Mouse (Mus musculus) embryonic fibroblast, embryonic 13.5 days (primary cell): ENCODE data around the gene Alkbh2. TPM values are rescaled to one million over a fixed set of nuclear protein-coding genes. Genes with fewer than 3 reads are reported as not detected.

ENCODE experiments used
- H3K27ac ChIP-seq: 2 replicates; pipeline ENCODE4 v1.5.1; 2012; ENCODE audit warnings: low read length, control low read depth, inconsistent platforms; ENCODE audit not compliant: insufficient read depth
- H3K4me1 ChIP-seq: 2 replicates; pipeline ENCODE4 v1.6.1; 2011; ENCODE audit warnings: low read length; ENCODE audit not compliant: control insufficient read depth, insufficient read depth
- H3K4me3 ChIP-seq: 2 replicates; pipeline ENCODE4 v1.5.1; 2011; ENCODE audit warnings: mild to moderate bottlenecking, control low read depth, low read length; ENCODE audit not compliant: insufficient read depth
- CTCF ChIP-seq: IDR thresholded peaks from 2 replicates; pipeline ENCODE4 v1.5.1; 2011; ENCODE audit warnings: mild to moderate bottlenecking, control low read depth, low read length, moderate library complexity, borderline replicate concordance; ENCODE audit not compliant: insufficient read depth
- POLR2A ChIP-seq: IDR thresholded peaks from 2 replicates; pipeline ENCODE4 v1.6.1; 2011; ENCODE audit warnings: low read depth, mild to moderate bottlenecking, control low read depth, low read length, moderate library complexity
- polyA plus RNA-seq: library from polyadenylated mRNA; stranded (reverse); fragments of >200 nt; gene quantifications from 2 replicates; pipeline ENCODE4 v1.2.4, GENCODE M21; 2011; ENCODE audit warnings: low read depth; ENCODE audit not compliant: missing spikeins, insufficient read length

The Alkbh2 gene
- polyA plus RNA-seq, 1 experiment, result 5.6 TPM

DNA sequence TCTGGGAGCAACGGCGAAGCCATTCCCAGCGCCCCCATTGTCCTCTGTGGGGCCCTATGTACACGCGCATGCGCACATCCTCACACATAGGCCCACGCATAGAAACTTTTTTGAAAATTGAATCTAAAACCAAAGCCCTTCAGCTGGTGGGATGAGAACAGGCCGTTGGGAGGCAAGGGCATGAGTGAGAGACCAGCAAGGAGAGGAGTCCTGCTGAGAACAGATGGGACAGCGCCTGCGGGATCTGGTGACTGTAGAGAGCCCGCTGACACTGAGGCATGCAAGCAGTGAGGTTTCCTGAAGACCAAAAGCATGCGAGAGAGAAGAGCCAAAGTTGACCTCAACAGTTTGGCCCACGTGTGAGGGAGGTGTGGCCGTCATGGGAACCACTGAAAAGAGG lies 42.5 kb downstream of the Alkbh2 start:
- Histone ChIP-seq H3K27ac (no peak overlapping the region), H3K4me3 (no peak overlapping the region), H3K4me1 (no peaks in the 10 kb centered on the region; the same call in 1 of the 2 replicates)
- no peak for TF ChIP-seq CTCF
- no peak for TF ChIP-seq POLR2A

DNA sequence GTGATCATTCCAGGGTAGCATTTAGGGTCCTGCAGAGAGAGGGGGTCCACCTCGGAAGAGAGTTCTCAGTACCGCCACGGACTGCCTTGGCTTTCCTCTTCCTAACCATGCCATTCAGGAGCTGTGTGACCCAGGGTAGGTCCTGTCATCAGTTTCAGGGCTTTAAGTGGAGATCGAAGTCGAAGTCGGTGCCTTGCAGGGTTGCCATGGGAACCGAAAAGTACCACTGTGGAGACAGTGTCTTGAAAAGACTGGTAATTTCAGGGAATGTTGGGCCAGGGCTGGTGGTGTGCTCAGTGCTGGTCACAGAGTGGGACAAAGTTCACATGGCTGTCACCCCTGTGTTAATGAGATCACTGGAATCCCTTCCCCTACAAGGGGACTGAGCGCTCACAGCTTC lies 51.0 kb downstream of the Alkbh2 start:
- no peak overlapping the region for H3K27ac ChIP-seq
- no peak for TF ChIP-seq CTCF
- TF ChIP-seq POLR2A, result no peak
- no peak overlapping the region for H3K4me3 ChIP-seq
- H3K4me1 ChIP-seq, result no peaks in the 10 kb centered on the region

Other genes starting within 250 kb of the Alkbh2 start
- 158 and 229 TPM in 2 replicates for gene Coro1c, start 219.5 kb downstream of the Alkbh2 start, polyA plus RNA-seq
- gene Ssh1, start 134.3 kb downstream of the Alkbh2 start, polyA plus RNA-seq, result 21.0 and 22.9 TPM in 2 replicates
- not detected in 2 replicates for gene Dao, start 124.5 kb downstream of the Alkbh2 start, polyA plus RNA-seq
- 12.2 and 12.4 TPM in 2 replicates for gene Usp30, start 62.8 kb downstream of the Alkbh2 start, polyA plus RNA-seq
- gene Svop, start 36.6 kb downstream of the Alkbh2 start, polyA plus RNA-seq, result 0.35 and 0.89 TPM in 2 replicates
- 5.9 and 8.9 TPM in 2 replicates for gene Ung, start 2.2 kb upstream of the Alkbh2 start, polyA plus RNA-seq
- 1.4 and 1.6 TPM in 2 replicates for gene Acacb, start 18.3 kb upstream of the Alkbh2 start, polyA plus RNA-seq
- not detected in 2 replicates for gene Foxn4, start 145.6 kb upstream of the Alkbh2 start, polyA plus RNA-seq
- gene Myo1h, start 160.9 kb upstream of the Alkbh2 start, polyA plus RNA-seq, result 1.6 and 2.5 TPM in 2 replicates